Mouse (Mus musculus) thymus, postnatal 36 days (tissue): ENCODE results near the gene Alk.

Experiments used
- DNase-seq, 2 experiments: peaks; one replicate each; pipeline ENCODE4 v3.0.0; 2022; ENCODE audit warnings: mixed read lengths in 2 of 2

Gene Alk

DNA sequence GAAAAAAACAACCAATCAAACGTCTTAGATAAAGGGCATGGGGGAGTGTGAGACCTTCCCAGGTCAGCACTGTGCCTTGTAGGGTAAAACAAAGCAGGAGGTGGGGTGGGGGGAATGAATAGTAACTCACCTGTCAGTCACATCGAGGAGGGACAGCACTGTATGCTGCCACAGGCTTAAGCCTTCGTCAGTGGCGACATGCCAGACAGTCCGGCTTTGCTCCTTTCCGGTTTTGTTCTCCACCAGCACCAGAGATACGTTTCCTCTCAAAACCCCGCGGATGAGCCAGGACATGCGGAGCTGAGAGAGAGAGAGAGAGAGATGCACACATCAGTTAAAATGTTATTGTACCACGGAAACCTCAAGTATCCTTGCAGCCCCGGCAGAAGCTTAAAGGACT lies 637.1 kb downstream of the Alk start:
- DNase-seq = no peak

GRCm38 (mm10) chr17:71965733-71966606 lies 638.5 kb downstream of the Alk start:
- DNase-seq = peak; percentile 7 to 8

- DNase-seq = no peak
Measured at GRCm38 (mm10) chr17:71964610-71965009, 639.8 kb downstream of the Alk start.

GRCm38 (mm10) chr17:71962746-71963145 lies 641.7 kb downstream of the Alk start:
- DNase-seq = no peak

DNA sequence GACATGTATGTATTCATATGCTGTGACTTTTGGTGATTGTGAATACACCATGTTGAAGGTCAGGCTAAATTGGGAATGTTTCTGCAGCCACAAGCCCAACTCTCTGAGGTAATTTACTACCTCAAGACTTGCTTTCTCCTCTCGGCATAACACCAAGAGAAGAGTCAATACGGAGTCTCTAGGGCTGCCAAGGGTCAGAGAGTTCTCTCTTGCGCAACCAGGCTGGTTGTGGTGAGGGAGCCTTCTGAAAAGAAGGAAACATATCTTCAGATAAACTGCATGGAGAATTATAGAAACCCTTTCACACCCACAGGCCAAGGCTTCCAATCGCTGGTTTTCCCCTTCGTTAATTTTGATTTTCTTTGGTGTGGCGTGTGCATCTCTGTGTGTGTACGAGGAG lies 649.4 kb downstream of the Alk start:
- DNase-seq = no peak

- DNase-seq = no peak
Measured at GRCm38 (mm10) chr17:71954217-71954844, 650.1 kb downstream of the Alk start.

- no peak for DNase-seq
Measured at GRCm38 (mm10) chr17:71950968-71951367, 653.5 kb downstream of the Alk start.

- DNase-seq = no peak
Measured at GRCm38 (mm10) chr17:71948687-71949086, 655.7 kb downstream of the Alk start.

GRCm38 (mm10) chr17:71947452-71947851 lies 657.0 kb downstream of the Alk start:
- DNase-seq = no peak

DNA sequence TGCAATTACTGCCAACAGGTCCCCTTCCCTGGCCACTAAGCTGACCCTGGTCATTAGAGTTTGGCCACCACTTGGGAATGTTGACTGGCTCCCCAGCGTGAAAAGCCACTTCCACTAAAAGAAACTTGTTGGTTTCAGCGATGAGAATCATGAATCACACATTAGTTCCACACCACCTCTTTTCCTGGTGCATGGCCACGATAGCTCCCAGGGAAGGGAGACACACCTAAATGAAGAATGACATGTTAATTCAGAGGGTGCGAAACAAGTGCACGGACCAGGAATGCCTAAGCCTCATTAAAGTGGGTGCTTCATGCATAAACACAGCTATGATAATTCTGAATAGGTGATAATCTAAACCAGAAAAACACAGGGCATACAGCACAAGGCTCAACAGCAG lies 660.4 kb downstream of the Alk start:
- DNase-seq = no peak

- DNase-seq = no peak
Measured at GRCm38 (mm10) chr17:71942052-71942451, 662.4 kb downstream of the Alk start.

GRCm38 (mm10) chr17:71941436-71941835 lies 663.0 kb downstream of the Alk start:
- DNase-seq = no peak

- DNase-seq = no peak
Measured at GRCm38 (mm10) chr17:71936681-71937080, 667.7 kb downstream of the Alk start.

- DNase-seq = no peak
Measured at GRCm38 (mm10) chr17:71935837-71936236, 668.6 kb downstream of the Alk start.

GRCm38 (mm10) chr17:71935336-71935735 lies 669.1 kb downstream of the Alk start:
- no peak for DNase-seq

DNA sequence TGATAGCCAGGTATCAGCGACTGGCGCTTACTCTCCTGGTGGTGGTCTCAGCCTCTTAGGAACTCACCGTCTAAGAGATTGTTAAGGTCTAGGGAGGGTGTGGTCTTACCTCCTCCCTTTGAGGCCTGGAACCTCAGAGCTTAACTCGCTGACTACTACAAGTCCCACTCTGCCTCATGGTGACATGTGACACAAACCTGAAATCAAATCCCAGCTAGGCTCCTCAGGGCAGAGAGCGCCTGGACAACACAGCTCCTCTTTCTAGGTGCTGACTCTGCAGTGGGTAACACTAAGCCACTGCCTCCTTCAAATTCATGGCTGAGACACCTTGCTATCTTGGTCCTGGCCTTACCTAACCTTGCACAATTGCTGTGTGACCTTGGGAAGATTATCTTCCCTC lies 689.5 kb downstream of the Alk start:
- DNase-seq = no peak

DNA sequence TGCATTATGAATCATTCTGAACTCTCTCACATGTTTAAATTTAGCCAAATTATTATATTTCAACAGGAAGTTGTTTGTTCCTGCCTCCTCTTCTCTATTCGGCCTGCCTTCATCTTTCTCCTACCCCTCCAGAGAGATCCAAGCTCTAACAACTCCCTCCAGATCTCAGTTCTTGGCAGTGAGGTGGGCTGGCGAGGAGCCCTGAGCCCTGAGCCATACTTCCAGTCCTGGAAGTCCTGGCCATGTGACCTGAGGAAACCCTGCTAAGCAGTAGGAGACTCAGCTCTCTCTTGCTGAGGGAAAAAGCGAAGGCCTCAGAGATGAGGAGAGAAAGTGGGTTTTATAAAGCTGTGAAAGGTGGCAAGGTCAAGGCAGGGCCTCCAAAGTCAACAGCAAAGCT lies 689.9 kb downstream of the Alk start:
- no peak for DNase-seq

GRCm38 (mm10) chr17:71913188-71913587 lies 691.2 kb downstream of the Alk start:
- no peak for DNase-seq

GRCm38 (mm10) chr17:71909107-71909506 lies 695.3 kb downstream of the Alk start:
- DNase-seq = peak in 1 of 2 experiments; percentile 11

GRCm38 (mm10) chr17:71881369-71881768 lies 723.1 kb downstream of the Alk start:
- DNase-seq = no peak

DNA sequence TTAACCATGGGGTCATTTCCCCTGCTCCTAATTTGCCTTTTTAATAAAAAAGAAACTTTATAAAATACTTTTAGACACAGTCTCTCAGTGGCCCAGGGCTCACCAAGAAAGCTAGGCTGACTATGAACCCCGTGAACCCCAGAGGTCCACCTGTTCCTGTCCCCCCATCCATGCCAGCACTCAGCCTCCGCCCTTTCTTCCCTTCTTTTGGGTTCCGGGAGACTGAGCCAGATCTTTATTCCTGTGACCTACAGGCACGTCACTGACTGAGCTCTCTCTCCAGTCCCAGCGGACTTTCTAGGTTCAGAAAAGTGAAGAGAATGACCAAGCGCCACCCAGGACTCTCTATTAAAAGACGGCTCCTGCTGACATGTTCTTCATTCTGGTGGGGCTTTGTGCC lies 728.9 kb downstream of the Alk start:
- DNase-seq = no peak

DNA sequence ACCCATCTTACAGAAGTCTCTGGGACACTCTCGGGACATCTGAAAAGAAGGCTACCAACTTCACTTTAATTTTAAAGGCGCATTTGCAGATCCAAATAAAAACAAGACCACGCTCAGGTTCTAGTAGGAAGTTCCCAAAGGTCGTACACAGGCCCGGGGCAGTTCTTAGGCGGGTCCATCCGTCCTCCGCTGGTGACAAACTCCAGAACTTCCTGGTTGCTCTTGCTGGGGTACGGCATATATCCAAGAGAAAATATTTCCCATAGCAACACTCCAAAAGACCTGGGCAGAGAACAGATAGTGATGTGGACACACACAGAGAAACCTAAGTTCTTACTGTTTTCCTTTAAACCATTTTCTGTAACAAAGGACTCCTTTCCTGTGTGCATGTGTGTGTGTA lies 729.6 kb downstream of the Alk start:
- DNase-seq = no peak

DNA sequence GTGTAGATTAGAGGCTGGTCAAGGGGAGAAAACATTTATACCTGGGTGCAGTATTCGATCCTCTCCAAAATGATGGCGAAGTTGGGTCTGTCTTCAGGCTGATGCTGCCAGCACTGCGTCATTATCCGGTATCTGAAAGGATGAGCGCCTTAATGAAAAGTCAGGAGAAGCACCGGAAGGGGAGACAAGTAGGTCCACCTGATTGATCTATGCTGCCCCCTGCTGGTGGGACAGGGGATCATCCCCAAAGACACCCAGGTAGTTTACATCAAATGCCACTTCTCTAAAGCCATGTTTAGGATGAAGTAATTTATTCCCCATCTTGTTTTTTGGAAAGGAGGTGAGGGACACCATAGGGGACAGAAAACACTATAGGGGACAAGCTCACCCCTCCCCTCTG lies 730.4 kb downstream of the Alk start:
- DNase-seq = peak; percentile 52 to 61

DNA sequence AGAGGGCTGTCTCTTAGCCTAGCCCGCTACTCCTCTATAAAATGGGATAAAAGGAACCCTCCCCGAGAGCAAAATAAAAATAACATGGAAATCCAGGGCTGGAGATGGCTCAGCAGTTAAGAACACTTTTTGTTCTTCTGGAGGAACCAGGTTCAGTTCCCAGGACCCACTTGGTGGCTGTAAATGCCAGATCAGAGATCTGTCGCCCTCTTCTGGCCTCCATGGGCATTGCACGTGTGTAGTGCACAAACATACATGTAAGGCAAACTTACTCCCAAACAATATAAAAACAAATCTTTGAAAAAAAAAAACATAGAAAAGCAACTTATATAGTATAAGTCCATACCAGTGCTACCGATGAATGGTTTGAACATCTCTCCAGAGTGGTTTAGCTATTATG lies 731.5 kb downstream of the Alk start:
- peak; percentile 27 to 46 for DNase-seq
